Mouse (Mus musculus) embryonic facial prominence, embryonic 11.5 days (tissue): ENCODE results near the gene Dcaf1. TPM values are rescaled to one million over a fixed set of nuclear protein-coding genes. Genes with fewer than 3 reads are reported as not detected.

Experiments
- ATAC-seq: fragments of 200-750 bp; cut with Nextera tagmentation; replicated peaks from 2 replicates; pipeline ENCODE4 v1.8.0; 2017; ENCODE audit warnings: low read depth; ENCODE audit not compliant: insufficient number of reproducible peaks, low FRiP score, low TSS enrichment
- DNase-seq: peaks from one replicate; pipeline ENCODE4 v3.0.0-alpha.2; 2015; ENCODE audit warnings: low spot score
- H3K27ac ChIP-seq: fragments of 300-500 bp; sonication (generic); replicated peaks from 2 replicates; pipeline ENCODE4 v1.5.1; 2014; ENCODE audit warnings: mild to moderate bottlenecking, low read depth, low read length, control low read depth
- H3K27me3 ChIP-seq: fragments of 300-500 bp; sonication (generic); 2 replicates; pipeline ENCODE4 v1.6.1; 2014; ENCODE audit warnings: mild to moderate bottlenecking, low read length, moderate library complexity, mixed read lengths; ENCODE audit not compliant: control insufficient read depth, insufficient read depth
- H3K36me3 ChIP-seq: fragments of 300-500 bp; sonication (generic); replicated peaks from 2 replicates; pipeline ENCODE4 v1.6.1; 2014; ENCODE audit warnings: low read depth, mild to moderate bottlenecking, low read length, moderate library complexity, mixed read lengths; ENCODE audit not compliant: control insufficient read depth, insufficient read depth
- H3K4me1 ChIP-seq: fragments of 300-500 bp; sonication (generic); 2 replicates; pipeline ENCODE4 v1.6.1; 2014; ENCODE audit warnings: low read length, mixed read lengths; ENCODE audit not compliant: control insufficient read depth, insufficient read depth
- H3K4me2 ChIP-seq: fragments of 300-500 bp; sonication (generic); 2 replicates; pipeline ENCODE4 v1.6.1; 2014; ENCODE audit warnings: low read depth, mild to moderate bottlenecking, control low read depth, low read length, moderate library complexity
- H3K4me3 ChIP-seq: fragments of 300-500 bp; sonication (generic); 2 replicates; pipeline ENCODE4 v1.5.1; 2014; ENCODE audit warnings: low read depth, low read length, control low read depth
- H3K9ac ChIP-seq: fragments of 300-500 bp; sonication (generic); replicated peaks from 2 replicates; pipeline ENCODE4 v1.6.1; 2014; ENCODE audit warnings: mild to moderate bottlenecking, control low read depth, low read length
- H3K9me3 ChIP-seq: fragments of 300-500 bp; sonication (generic); replicated peaks from 2 replicates; pipeline ENCODE4 v1.6.1; 2016; ENCODE audit warnings: mild to moderate bottlenecking, low read length, inconsistent platforms, mixed read lengths; ENCODE audit not compliant: control insufficient read depth
- WGBS: fragments of 180-500 bp; shearing (Covaris S2); extraction: QIAGEN DNeasy Blood & Tissue Kit; methylation state at CpG from one replicate; pipeline ENCODE4 v1.1.7; 2014; 5-methylcytosine and 5-hydroxymethylcytosine counted together
- polyA plus RNA-seq: library from polyadenylated mRNA; unstranded; fragments of >200 nt; fragmentation: Nextera tagmentation; extraction: Ambion mirVana; gene quantifications from 2 replicates; pipeline ENCODE4 v1.2.1, GENCODE M21; 2014

Dcaf1 gene
- polyA plus RNA-seq = 25.9 and 27.9 TPM in 2 replicates

DNA sequence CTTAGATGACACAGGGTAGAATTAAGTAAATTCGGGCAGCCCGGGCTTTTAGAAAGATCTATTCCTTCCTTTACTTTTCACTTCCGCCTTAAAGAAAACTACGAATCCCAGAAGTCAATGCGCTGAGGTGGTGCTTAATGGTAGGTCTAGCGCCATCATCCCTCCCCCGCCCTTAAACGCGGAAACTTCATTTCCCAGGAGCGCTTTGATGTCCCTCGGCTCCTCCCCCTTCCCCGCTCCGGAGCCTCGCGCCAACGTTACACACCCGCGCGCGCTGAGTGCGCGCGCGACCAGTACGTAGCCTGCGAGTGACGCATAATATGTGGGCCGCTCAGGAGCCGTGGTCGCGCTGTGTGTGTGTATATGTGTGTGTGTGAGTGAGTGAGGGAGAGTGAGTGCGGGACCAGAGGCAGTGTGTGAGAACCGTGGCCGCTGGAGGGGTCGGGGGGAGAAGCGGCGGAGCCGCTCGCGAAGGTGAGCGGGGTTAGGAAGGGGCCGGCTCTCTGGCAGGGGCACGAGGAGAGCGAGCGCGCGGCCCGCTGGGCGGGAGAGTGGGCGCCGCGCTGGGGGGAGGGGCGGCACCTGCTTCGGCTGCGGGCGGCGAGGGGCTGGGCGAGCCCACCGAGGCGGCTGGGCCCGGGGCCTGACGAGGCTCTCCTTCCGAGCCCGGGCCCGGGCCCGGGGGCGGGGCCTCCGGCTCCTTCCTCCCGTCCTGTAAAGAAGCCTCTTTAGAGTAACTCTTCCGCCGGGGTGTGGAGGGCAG lies at the start of gene Dcaf1:
Gene Dcaf1 (plus strand): TSS at position 257 of the 763 bp plus-strand sequence.
- Histone ChIP-seq H3K4me2 (peak within 1 kb of the TSS; percentile 59), H3K4me1 (no peaks in the 10 kb centered on the region), H3K4me3 (peak within 1 kb of the TSS; percentile 73), H3K27ac (peak within 1 kb of the TSS; percentile 42), H3K36me3 (no peaks in the 10 kb centered on the region), H3K27me3 (no peaks in the 10 kb centered on the region), H3K9ac (peak within 1 kb of the TSS; percentile 74), H3K9me3 (no peaks in the 10 kb centered on the region)
- ATAC-seq (peak; percentile 98), DNase-seq (peak; percentile 100)
- WGBS = under 1% methylated on average over 56 of the region's 71 CpGs

DNA sequence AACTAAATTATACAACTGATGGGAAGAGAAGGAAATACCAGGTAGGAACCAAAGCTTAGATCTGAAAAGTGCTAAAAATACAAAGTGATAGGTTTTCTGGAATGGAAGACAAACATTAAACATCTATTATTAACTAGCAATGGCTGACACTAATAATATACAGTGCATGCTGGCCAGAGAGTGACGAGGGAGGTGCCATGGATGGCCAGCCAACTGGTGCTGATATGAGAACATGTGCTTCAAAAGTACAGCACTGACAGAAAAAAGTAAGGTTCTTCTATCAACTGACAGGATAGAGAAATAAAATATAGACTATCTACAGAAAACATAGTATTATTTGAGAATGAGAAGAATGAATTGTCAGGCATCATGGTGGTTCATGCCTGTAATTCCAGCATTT lies 45.6 kb upstream of the Dcaf1 start:
- Histone ChIP-seq H3K4me1 (no peaks in the 10 kb centered on the region), H3K9me3 (no peaks in the 10 kb centered on the region), H3K4me2 (no peak overlapping the region), H3K4me3 (no peak overlapping the region), H3K36me3 (no peaks in the 10 kb centered on the region), H3K27ac (no peak overlapping the region), H3K27me3 (no peaks in the 10 kb centered on the region), H3K9ac (no peak overlapping the region)
- DNase-seq (no peak), ATAC-seq (no peak)
- WGBS = 81% methylated on average over 1 of the region's 1 CpGs

GRCm38 (mm10) chr9:106777423-106777822 lies 44.3 kb upstream of the Dcaf1 start:
- DNase-seq = no peak
- H3K4me2 ChIP-seq = no peak overlapping the region
- no peaks in the 10 kb centered on the region for H3K36me3 ChIP-seq
- H3K9ac ChIP-seq = no peak overlapping the region
- no peak for ATAC-seq
- H3K4me3 ChIP-seq = no peak overlapping the region
- WGBS = 93% methylated on average over 3 of the region's 3 CpGs
- H3K4me1 ChIP-seq = no peaks in the 10 kb centered on the region
- H3K9me3 ChIP-seq = no peaks in the 10 kb centered on the region
- no peaks in the 10 kb centered on the region for H3K27me3 ChIP-seq
- H3K27ac ChIP-seq = no peak overlapping the region

- H3K9me3 ChIP-seq = no peaks in the 10 kb centered on the region
- H3K9ac ChIP-seq = no peak overlapping the region
- no peak overlapping the region for H3K4me3 ChIP-seq
- no peak overlapping the region for H3K27ac ChIP-seq
- H3K4me2 ChIP-seq = no peak overlapping the region
- H3K4me1 ChIP-seq = no peaks in the 10 kb centered on the region
- ATAC-seq (no peak), DNase-seq (no peak)
- WGBS = 85% methylated on average over 4 of the region's 4 CpGs
- H3K27me3 ChIP-seq = no peaks in the 10 kb centered on the region
- no peaks in the 10 kb centered on the region for H3K36me3 ChIP-seq
Measured at GRCm38 (mm10) chr9:106778319-106778718, 43.4 kb upstream of the Dcaf1 start.

DNA sequence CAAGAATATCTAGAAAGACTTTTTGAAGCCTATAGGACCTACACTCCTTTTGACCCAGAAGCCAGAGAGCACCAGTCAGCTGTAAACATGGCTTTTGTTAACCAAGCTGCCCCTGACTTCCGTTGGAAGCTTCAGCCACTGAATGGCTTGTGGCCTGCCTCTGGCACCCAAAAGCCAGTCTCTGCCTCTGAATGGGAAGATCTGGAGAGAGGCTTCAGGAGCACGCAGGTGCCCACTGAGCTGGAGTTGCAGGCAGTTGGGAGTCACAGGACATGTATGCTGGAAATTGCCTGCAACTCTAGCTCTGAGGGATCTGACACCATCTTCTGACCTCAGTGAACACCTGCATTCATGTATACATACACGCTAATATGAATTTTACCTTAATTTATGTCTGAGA lies 41.6 kb upstream of the Dcaf1 start:
- Histone ChIP-seq H3K9ac (no peak overlapping the region), H3K9me3 (no peaks in the 10 kb centered on the region), H3K27ac (no peak overlapping the region), H3K27me3 (no peaks in the 10 kb centered on the region), H3K4me3 (no peak overlapping the region), H3K36me3 (no peaks in the 10 kb centered on the region), H3K4me1 (no peaks in the 10 kb centered on the region), H3K4me2 (no peak overlapping the region)
- 85% methylated on average over 3 of the region's 3 CpGs for WGBS
- ATAC-seq (no peak), DNase-seq (no peak)

- Histone ChIP-seq H3K4me3 (no peak overlapping the region), H3K27me3 (no peaks in the 10 kb centered on the region), H3K27ac (no peak overlapping the region), H3K9ac (no peak overlapping the region), H3K4me1 (no peaks in the 10 kb centered on the region), H3K9me3 (no peaks in the 10 kb centered on the region), H3K4me2 (no peak overlapping the region), H3K36me3 (no peaks in the 10 kb centered on the region)
- WGBS = 95% methylated on average over 2 of the region's 2 CpGs
- no peak for ATAC-seq
- DNase-seq = no peak
Measured at GRCm38 (mm10) chr9:106783554-106783953, 38.1 kb upstream of the Dcaf1 start.

- Histone ChIP-seq H3K4me1 (no peaks in the 10 kb centered on the region), H3K9me3 (no peaks in the 10 kb centered on the region), H3K27me3 (no peaks in the 10 kb centered on the region), H3K4me2 (no peak overlapping the region), H3K9ac (no peak overlapping the region), H3K36me3 (no peaks in the 10 kb centered on the region), H3K27ac (no peak overlapping the region), H3K4me3 (no peak overlapping the region)
- DNase-seq (no peak), ATAC-seq (no peak)
- WGBS = 80% methylated on average over 3 of the region's 3 CpGs
Measured at GRCm38 (mm10) chr9:106785206-106785605, 36.5 kb upstream of the Dcaf1 start.

DNA sequence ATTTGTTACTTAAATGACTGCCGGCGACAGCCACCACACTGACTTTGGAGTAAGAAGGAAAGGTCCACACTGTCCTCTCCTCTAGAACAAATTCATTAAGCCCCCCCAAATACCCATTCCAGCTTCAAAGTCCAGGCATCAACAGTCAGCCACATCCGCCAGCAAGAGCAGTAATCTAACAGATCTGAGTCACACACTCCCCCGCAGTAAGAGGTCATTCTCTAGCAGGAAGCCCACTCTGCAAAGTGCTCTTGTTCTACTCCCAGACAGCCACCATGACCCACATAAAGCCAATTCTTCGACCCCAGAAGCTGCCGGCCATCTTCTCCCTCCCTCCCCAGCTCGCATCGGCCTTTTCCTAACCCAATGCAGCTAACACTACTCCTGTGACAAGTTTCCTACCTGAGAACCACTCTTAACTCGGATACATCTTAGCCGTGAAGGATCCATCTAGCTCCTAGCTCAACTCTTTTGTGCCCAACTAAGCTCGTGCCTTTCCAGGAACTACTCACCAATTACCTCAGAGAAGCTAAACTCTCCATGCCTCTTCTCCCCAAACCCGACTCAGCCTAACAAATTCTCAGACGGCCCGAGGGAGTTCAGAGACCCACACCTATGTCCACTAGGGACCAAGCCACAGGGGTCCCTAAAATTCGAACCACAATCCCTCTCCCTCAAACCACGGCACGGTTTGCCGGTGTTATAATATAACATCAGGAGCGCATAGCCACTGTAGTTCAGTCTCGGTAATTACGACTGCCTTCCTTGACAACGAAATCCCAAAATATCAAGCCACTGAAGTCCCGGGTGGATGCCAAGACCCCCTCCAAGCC lies 33.5 kb upstream of the Dcaf1 start:
- peak; percentile 61; the same call in 1 of the 2 replicates for ATAC-seq
- peak overlapping the region; percentile 98 for H3K4me3 ChIP-seq
- H3K27ac ChIP-seq = peak overlapping the region; percentile 84
- peak overlapping the region; percentile 99 for H3K9ac ChIP-seq
- no peaks in the 10 kb centered on the region for H3K4me1 ChIP-seq
- H3K9me3 ChIP-seq = no peaks in the 10 kb centered on the region
- no peaks in the 10 kb centered on the region for H3K27me3 ChIP-seq
- 8% methylated on average over 23 of the region's 23 CpGs for WGBS
- H3K4me2 ChIP-seq = peak overlapping the region; percentile 84
- DNase-seq = peak; percentile 7
- H3K36me3 ChIP-seq = no peaks in the 10 kb centered on the region
